Mouse (Mus musculus): Measurements from ENCODE around the gene Rab3il1. TPM values are rescaled to one million over a fixed set of nuclear protein-coding genes. Genes with fewer than 3 reads are reported as not detected.

The Rab3il1 gene
- 90.0 and 90.9 TPM in 2 replicates for polyA plus RNA-seq (2012)

- no peak within 1 kb of the TSS for H3K4me3 ChIP-seq (replicated peaks)
- no peaks in the 10 kb centered on the region; the same call in 1 of the 2 replicates for H3K27me3 ChIP-seq (ENCODE audit: control insufficient read depth)
- H3K36me3 ChIP-seq (ENCODE audit: control insufficient read depth), result peaks cover 3% of the 10 kb centered on the region; the same call in 1 of the 2 replicates
- peaks cover 8% of the 10 kb centered on the region for H3K9me3 ChIP-seq (ENCODE audit: control insufficient read depth, low read length)
- TF ChIP-seq TAL1 (IDR thresholded peaks at IDR 0.05; ENCODE audit: low read length) (no peak), GATA1 (IDR thresholded peaks at IDR 0.05; ENCODE audit: low read length) (no peak)
- H3K4me1 ChIP-seq (ENCODE audit: control insufficient read depth), result peaks cover 19% of the 10 kb centered on the region
These were observed at the start of gene Rab3il1, which contains the start of gene Best1 for GRCm38 (mm10) chr19:10001206-10001969. Gene Rab3il1, plus strand, starts transcription at chr19:10001669. Gene Best1, minus strand, starts transcription at chr19:10001633.

- Histone ChIP-seq H3K4me3 (replicated peaks) (no peak overlapping the region), H3K27me3 (ENCODE audit: control insufficient read depth) (no peaks in the 10 kb centered on the region), H3K36me3 (ENCODE audit: control insufficient read depth) (no peaks in the 10 kb centered on the region), H3K9me3 (ENCODE audit: control insufficient read depth, low read length) (no peaks in the 10 kb centered on the region; the same call in 1 of the 2 replicates), H3K4me1 (ENCODE audit: control insufficient read depth) (peaks cover 40% of the 10 kb centered on the region)
- TF ChIP-seq TAL1 (IDR thresholded peaks at IDR 0.05; ENCODE audit: low read length), result no peak
- TF ChIP-seq GATA1 (IDR thresholded peaks at IDR 0.05; ENCODE audit: low read length), result no peak
These were observed 49.1 kb upstream of the Rab3il1 start for GRCm38 (mm10) chr19:9952390-9952789.

- no peaks in the 10 kb centered on the region for H3K27me3 ChIP-seq (ENCODE audit: control insufficient read depth)
- peaks cover 45% of the 10 kb centered on the region for H3K4me1 ChIP-seq (ENCODE audit: control insufficient read depth)
- H3K9me3 ChIP-seq (ENCODE audit: control insufficient read depth, low read length), result no peaks in the 10 kb centered on the region; the same call in 1 of the 2 replicates
- H3K4me3 ChIP-seq (replicated peaks), result no peak overlapping the region
- H3K36me3 ChIP-seq (ENCODE audit: control insufficient read depth), result no peaks in the 10 kb centered on the region
- TF ChIP-seq TAL1 (IDR thresholded peaks at IDR 0.05; ENCODE audit: low read length) (no peak), GATA1 (IDR thresholded peaks at IDR 0.05; ENCODE audit: low read length) (no peak)
These were observed 48.6 kb upstream of the Rab3il1 start for GRCm38 (mm10) chr19:9952912-9953311.

- no peaks in the 10 kb centered on the region for H3K27me3 ChIP-seq (ENCODE audit: control insufficient read depth)
- no peak overlapping the region for H3K4me3 ChIP-seq (replicated peaks)
- H3K9me3 ChIP-seq (ENCODE audit: control insufficient read depth, low read length), result no peaks in the 10 kb centered on the region; the same call in 1 of the 2 replicates
- TF ChIP-seq TAL1 (IDR thresholded peaks at IDR 0.05; ENCODE audit: low read length) (no peak), GATA1 (IDR thresholded peaks at IDR 0.05; ENCODE audit: low read length) (no peak)
- H3K4me1 ChIP-seq (ENCODE audit: control insufficient read depth), result peaks cover 48% of the 10 kb centered on the region
- no peaks in the 10 kb centered on the region for H3K36me3 ChIP-seq (ENCODE audit: control insufficient read depth)
These were observed 47.2 kb upstream of the Rab3il1 start for GRCm38 (mm10) chr19:9954055-9954810.

GRCm38 (mm10) chr19:9954811-9955202 is 46.7 kb upstream of the Rab3il1 start:
- TF ChIP-seq GATA1 (IDR thresholded peaks at IDR 0.05; ENCODE audit: low read length) (no peak), TAL1 (IDR thresholded peaks at IDR 0.05; ENCODE audit: low read length) (no peak)
- peaks cover 48% of the 10 kb centered on the region for H3K4me1 ChIP-seq (ENCODE audit: control insufficient read depth)
- no peaks in the 10 kb centered on the region; the same call in 1 of the 2 replicates for H3K9me3 ChIP-seq (ENCODE audit: control insufficient read depth, low read length)
- H3K4me3 ChIP-seq (replicated peaks), result no peak overlapping the region
- H3K36me3 ChIP-seq (ENCODE audit: control insufficient read depth), result no peaks in the 10 kb centered on the region
- no peaks in the 10 kb centered on the region for H3K27me3 ChIP-seq (ENCODE audit: control insufficient read depth)

GRCm38 (mm10) chr19:9955438-9955837 is 46.0 kb upstream of the Rab3il1 start:
- Histone ChIP-seq H3K4me1 (ENCODE audit: control insufficient read depth) (peaks cover 48% of the 10 kb centered on the region), H3K27me3 (ENCODE audit: control insufficient read depth) (no peaks in the 10 kb centered on the region), H3K36me3 (ENCODE audit: control insufficient read depth) (no peaks in the 10 kb centered on the region), H3K9me3 (ENCODE audit: control insufficient read depth, low read length) (no peaks in the 10 kb centered on the region; the same call in 1 of the 2 replicates), H3K4me3 (replicated peaks) (no peak overlapping the region)
- TF ChIP-seq TAL1 (IDR thresholded peaks at IDR 0.05; ENCODE audit: low read length), result no peak
- no peak for TF ChIP-seq GATA1 (IDR thresholded peaks at IDR 0.05; ENCODE audit: low read length)

GRCm38 (mm10) chr19:9956624-9957388 is 44.7 kb upstream of the Rab3il1 start:
- no peaks in the 10 kb centered on the region for H3K27me3 ChIP-seq (ENCODE audit: control insufficient read depth)
- no peaks in the 10 kb centered on the region; the same call in 1 of the 2 replicates for H3K9me3 ChIP-seq (ENCODE audit: control insufficient read depth, low read length)
- H3K4me1 ChIP-seq (ENCODE audit: control insufficient read depth), result peaks cover 48% of the 10 kb centered on the region
- no peak for TF ChIP-seq GATA1 (IDR thresholded peaks at IDR 0.05; ENCODE audit: low read length)
- TF ChIP-seq TAL1 (IDR thresholded peaks at IDR 0.05; ENCODE audit: low read length), result no peak
- H3K4me3 ChIP-seq (replicated peaks), result no peak overlapping the region
- H3K36me3 ChIP-seq (ENCODE audit: control insufficient read depth), result no peaks in the 10 kb centered on the region

- peaks cover 47% of the 10 kb centered on the region for H3K4me1 ChIP-seq (ENCODE audit: control insufficient read depth)
- no peaks in the 10 kb centered on the region for H3K36me3 ChIP-seq (ENCODE audit: control insufficient read depth)
- no peak overlapping the region for H3K4me3 ChIP-seq (replicated peaks)
- no peaks in the 10 kb centered on the region for H3K27me3 ChIP-seq (ENCODE audit: control insufficient read depth)
- H3K9me3 ChIP-seq (ENCODE audit: control insufficient read depth, low read length), result no peaks in the 10 kb centered on the region
- TF ChIP-seq GATA1 (IDR thresholded peaks at IDR 0.05; ENCODE audit: low read length) (no peak), TAL1 (IDR thresholded peaks at IDR 0.05; ENCODE audit: low read length) (no peak)
These were observed 43.5 kb upstream of the Rab3il1 start for GRCm38 (mm10) chr19:9957965-9958364.

Measured in erythroblast, embryonic 14.5 days (primary cell).